Mouse (Mus musculus) CH12.LX (cell line): ENCODE data around the gene Phb. TPM values are rescaled to one million over a fixed set of nuclear protein-coding genes. Genes with fewer than 3 reads are reported as not detected.
A peak's percentile ranks its signal among the peaks of the same experiment; 100 is the strongest.

Experiments
- DNase-seq: peaks from one replicate; pipeline ENCODE4 v3.0.0-alpha.2; 2013; ENCODE audit errors: extremely low read depth
- H3K27ac ChIP-seq: 2 replicates; pipeline ENCODE4 v1.5.1; 2012; ENCODE audit warnings: low read depth, mild to moderate bottlenecking, control low read depth, moderate library complexity; ENCODE audit not compliant: insufficient read depth
- H3K27me3 ChIP-seq: replicated peaks from 2 replicates; pipeline ENCODE3; 2012; ENCODE audit warnings: inconsistent platforms
- H3K36me3 ChIP-seq, 2 experiments: replicated peaks in 1 of 2; 2 replicates each; pipeline versions ENCODE3 to v1.6.1; 2012; ENCODE audit warnings: inconsistent platforms in 1 of 2, low read length in 1 of 2, mild to moderate bottlenecking in 1 of 2, mixed read lengths in 1 of 2, moderate library complexity in 1 of 2; ENCODE audit not compliant: control insufficient read depth in 1 of 2, insufficient read depth in 1 of 2
- H3K4me1 ChIP-seq, 2 experiments: 2 replicates each; pipeline ENCODE4 v1.6.1; 2012; ENCODE audit warnings: inconsistent platforms in 1 of 2, moderate library complexity in 1 of 2; ENCODE audit not compliant: insufficient read depth in 2 of 2, control insufficient read depth in 1 of 2
- H3K4me2 ChIP-seq: 2 replicates; pipeline ENCODE4 v1.6.1; 2012; ENCODE audit warnings: low read depth, mild to moderate bottlenecking, control low read depth; ENCODE audit not compliant: poor library complexity, insufficient read depth, severe bottlenecking
- H3K4me3 ChIP-seq, 3 experiments: fragments of 150-350 bp in 1 of 3; sonication (generic) in 1 of 3; replicated peaks in 1 of 3; 2 replicates each; pipeline versions ENCODE3 to v1.5.1; 2011 to 2012; ENCODE audit warnings: low read depth in 2 of 3, low read length in 2 of 3, mild to moderate bottlenecking in 2 of 3, moderate library complexity in 2 of 3, control low read depth in 1 of 3, improper control_type of control experiment in 1 of 3, inconsistent platforms in 1 of 3, mixed read lengths in 1 of 3; ENCODE audit not compliant: poor library complexity in 1 of 3
- H3K79me2 ChIP-seq: replicated peaks from 2 replicates; pipeline ENCODE4 v1.6.1; 2012; ENCODE audit warnings: mild to moderate bottlenecking, moderate library complexity; ENCODE audit not compliant: control insufficient read depth, poor library complexity, insufficient read depth, severe bottlenecking; ENCODE audit errors: extremely low read depth
- H3K9ac ChIP-seq: 2 replicates; pipeline ENCODE4 v1.6.1; 2012; ENCODE audit warnings: low read depth, mild to moderate bottlenecking, control low read depth, moderate library complexity; ENCODE audit not compliant: insufficient read depth
- H3K9me3 ChIP-seq: replicated peaks from 2 replicates; pipeline ENCODE3; 2012; ENCODE audit warnings: low read length, inconsistent platforms, mixed read lengths
- CHD2 ChIP-seq: IDR thresholded peaks from 2 replicates; pipeline ENCODE4 v1.6.1; 2011; ENCODE audit warnings: low read length, improper control_type of control experiment
- CTCF ChIP-seq, 2 experiments: IDR thresholded peaks in 1 of 2; conservative IDR thresholded peaks in 1 of 2; 2 replicates each; pipeline ENCODE4 v1.5.1; 2011 to 2012; ENCODE audit warnings: low read depth in 2 of 2, low read length in 2 of 2, improper control_type of control experiment in 1 of 2, inconsistent platforms in 1 of 2, mild to moderate bottlenecking in 1 of 2, moderate library complexity in 1 of 2
- E2F4 ChIP-seq: IDR thresholded peaks from 2 replicates; pipeline ENCODE4 v1.6.1; 2011; ENCODE audit warnings: low read depth, low read length, improper control_type of control experiment; ENCODE audit not compliant: insufficient replicate concordance
- IRF4 ChIP-seq: IDR thresholded peaks from 2 replicates; pipeline ENCODE4 v1.6.1; 2014; ENCODE audit warnings: low read depth, mild to moderate bottlenecking, inconsistent platforms, low read length, improper control_type of control experiment
- MEF2A ChIP-seq: IDR thresholded peaks from 2 replicates; pipeline ENCODE4 v1.6.1; 2014; ENCODE audit warnings: low read depth, mild to moderate bottlenecking, inconsistent platforms, low read length, improper control_type of control experiment, borderline replicate concordance
- MYC ChIP-seq: IDR thresholded peaks from 2 replicates; pipeline ENCODE4 v1.6.1; 2011; ENCODE audit warnings: low read depth, mild to moderate bottlenecking, improper control_type of control experiment, low read length
- NELFE ChIP-seq: IDR thresholded peaks from 2 replicates; pipeline ENCODE4 v1.6.1; 2011; ENCODE audit warnings: low read depth, low read length, improper control_type of control experiment
- POLR2A ChIP-seq: IDR thresholded peaks from 2 replicates; pipeline ENCODE4 v1.6.1; 2011; ENCODE audit warnings: low read depth, mild to moderate bottlenecking, improper control_type of control experiment, low read length
- POLR2AphosphoS2 ChIP-seq: IDR thresholded peaks from 2 replicates; pipeline ENCODE4 v1.6.1; 2011; ENCODE audit warnings: low read depth, low read length, improper control_type of control experiment
- RAD21 ChIP-seq: IDR thresholded peaks from 2 replicates; pipeline ENCODE4 v1.6.1; 2011; ENCODE audit warnings: low read depth, mild to moderate bottlenecking, low read length, improper control_type of control experiment, moderate library complexity
- SMC3 ChIP-seq: IDR thresholded peaks from 2 replicates; pipeline ENCODE4 v1.6.1; 2011; ENCODE audit warnings: low read depth, low read length, improper control_type of control experiment
- TCF12 ChIP-seq: IDR thresholded peaks from 2 replicates; pipeline ENCODE4 v1.6.1; 2014; ENCODE audit warnings: low read depth, mild to moderate bottlenecking, inconsistent platforms, low read length, improper control_type of control experiment
- USF2 ChIP-seq: conservative IDR thresholded peaks from 2 replicates; pipeline ENCODE4 v1.6.1; 2011; ENCODE audit warnings: low read depth, low read length, improper control_type of control experiment
- ZC3H11A ChIP-seq: IDR thresholded peaks from 2 replicates; pipeline ENCODE4 v1.6.1; 2012; ENCODE audit warnings: low read depth, mild to moderate bottlenecking, inconsistent platforms, low read length, improper control_type of control experiment
- ZKSCAN1 ChIP-seq: IDR thresholded peaks from 2 replicates; pipeline ENCODE4 v1.6.1; 2012; ENCODE audit warnings: low read depth, inconsistent platforms, low read length, improper control_type of control experiment, borderline replicate concordance
- ZMIZ1 ChIP-seq: IDR thresholded peaks from 2 replicates; pipeline ENCODE4 v1.6.1; 2012; ENCODE audit warnings: low read depth, mild to moderate bottlenecking, inconsistent platforms, low read length, improper control_type of control experiment
- dilution Hi-C: fragments of 300-500 bp; cut with MboI; formaldehyde crosslinking; loops from 2 replicates; pipeline ENCODE4 v1.14.3; 2020; ENCODE audit warnings: low sequenced_read_pairs; ENCODE audit not compliant: extremely low pct_unique_long_range_greater_than_20kb, extremely low pct_ligation_motif_present
- in situ Hi-C: fragments of 300-500 bp; cut with MboI; formaldehyde crosslinking; loops from 3 replicates; pipeline ENCODE4 v1.14.3; 2019; ENCODE audit warnings: low sequenced_read_pairs, low pct_ligation_motif_present, low pct_unique_long_range_greater_than_20kb, mixed read lengths
- polyA plus RNA-seq: library from polyadenylated mRNA; unstranded; fragments of >175 nt; gene quantifications from 2 replicates; pipeline ENCODE4 v1.2.1, GENCODE M21; 2012; ENCODE audit warnings: low read depth; ENCODE audit not compliant: insufficient read length
- total RNA-seq, 2 experiments: library from RNA; depleted of rRNA; stranded (reverse); fragments of 300-350 nt in 1 of 2; fragments of >200 nt in 1 of 2; gene quantifications; 2 replicates each; pipeline ENCODE4 v1.2.3; 2012 to 2014

Gene Phb
- total and polyA plus RNA-seq, 3 experiments = 405 to 699 (median 512) TPM

DNA sequence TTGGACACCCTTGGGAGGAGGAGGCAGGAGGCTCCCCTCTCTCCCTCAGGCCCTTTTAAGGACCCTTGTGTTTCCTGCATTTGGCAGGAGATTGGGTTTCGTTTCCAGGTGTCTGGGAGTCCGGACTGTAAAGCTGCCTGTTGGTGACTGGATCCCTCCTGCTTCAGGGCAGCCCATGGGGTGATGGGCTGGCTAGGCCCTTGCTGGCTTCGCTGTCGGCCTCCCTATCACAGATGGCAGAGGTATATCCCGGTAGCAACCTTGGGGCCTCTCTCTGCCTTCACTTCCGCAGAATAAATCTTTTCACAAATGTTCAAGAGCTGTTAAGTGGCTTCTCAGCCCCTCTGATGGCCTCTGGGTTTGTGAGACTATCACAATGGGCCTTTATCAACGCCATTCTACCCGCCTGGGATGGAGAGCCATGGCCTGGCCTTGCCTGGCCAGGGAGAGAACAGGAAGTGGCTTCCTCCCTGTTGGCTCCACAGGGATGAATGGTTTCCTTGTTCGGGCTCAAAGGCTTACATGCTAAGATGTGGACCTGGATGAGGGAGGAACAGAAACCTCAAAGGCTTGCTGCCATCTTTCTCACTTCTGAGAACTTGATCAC lies 15.3 kb downstream of the Phb start:
- in situ Hi-C loops = loop anchor here (5.0 to 10.0 kb wide), 2 partner anchors 70 to 263 kb away; no protein-coding TSS in a partner anchor

DNA sequence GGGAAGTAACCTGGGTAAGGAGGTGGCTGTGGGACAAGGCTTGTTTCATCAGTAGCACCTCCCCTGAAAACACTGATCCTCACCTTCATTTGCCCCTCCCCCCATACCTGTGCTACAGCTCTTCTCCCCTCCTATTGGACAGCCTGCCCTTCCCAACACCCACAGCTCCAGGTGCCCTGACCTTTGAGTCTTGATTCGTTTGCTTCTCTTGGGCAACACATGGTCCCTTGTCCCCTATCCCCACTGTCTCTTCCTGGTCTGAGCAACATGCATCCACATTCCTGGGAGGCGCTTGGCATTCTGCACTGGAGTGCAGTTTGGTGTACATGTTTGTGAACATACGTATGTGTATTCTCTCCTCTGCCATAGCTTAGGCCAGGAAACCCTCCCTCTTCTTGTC lies 16.2 kb downstream of the Phb start:
- peaks cover 4 to 31% of the 10 kb centered on the region in 2 experiments for H3K4me1 ChIP-seq
- H3K27ac ChIP-seq = no peak overlapping the region
- in situ Hi-C loops = loop anchor here (5.0 to 10.0 kb wide), 2 partner anchors 69 to 262 kb away; no protein-coding TSS in a partner anchor
- H3K79me2 ChIP-seq = no peaks in the 10 kb centered on the region
- TF ChIP-seq RAD21 = no peak
- TF ChIP-seq CHD2 = 0 out of 2 replicates have a peak, but pooled peaks have one; percentile 27
- DNase-seq = no peak
- dilution Hi-C loops = no loop called here
- no peak overlapping the region for H3K4me2 ChIP-seq
- H3K4me3 ChIP-seq = no peak overlapping the region
- H3K27me3 ChIP-seq = no peaks in the 10 kb centered on the region
- H3K9ac ChIP-seq = no peak overlapping the region
- H3K9me3 ChIP-seq = no peaks in the 10 kb centered on the region
- H3K36me3 ChIP-seq = peaks cover 31 to 62% of the 10 kb centered on the region in 2 experiments

More for the DNA sequence above, 15.3 kb downstream of the Phb start:
- no peaks in the 10 kb centered on the region for H3K27me3 ChIP-seq
- TF ChIP-seq USF2 (no peak), ZMIZ1 (no peak), ZKSCAN1 (no peak), TCF12 (no peak), IRF4 (no peak), E2F4 (no peak), RAD21 (no peak), POLR2AphosphoS2 (no peak), NELFE (no peak)
- dilution Hi-C loops = no loop called here
- no peak overlapping the region for H3K9ac ChIP-seq
- H3K27ac ChIP-seq = no peak overlapping the region
- H3K4me1 ChIP-seq = peaks cover 11 to 36% of the 10 kb centered on the region in 2 experiments
- no peaks in the 10 kb centered on the region for H3K9me3 ChIP-seq
- no peak overlapping the region for H3K4me3 ChIP-seq
- no peaks in the 10 kb centered on the region for H3K79me2 ChIP-seq
- H3K4me2 ChIP-seq = no peak overlapping the region
- DNase-seq = no peak
- H3K36me3 ChIP-seq = peaks cover 39 to 70% of the 10 kb centered on the region in 2 experiments

DNA sequence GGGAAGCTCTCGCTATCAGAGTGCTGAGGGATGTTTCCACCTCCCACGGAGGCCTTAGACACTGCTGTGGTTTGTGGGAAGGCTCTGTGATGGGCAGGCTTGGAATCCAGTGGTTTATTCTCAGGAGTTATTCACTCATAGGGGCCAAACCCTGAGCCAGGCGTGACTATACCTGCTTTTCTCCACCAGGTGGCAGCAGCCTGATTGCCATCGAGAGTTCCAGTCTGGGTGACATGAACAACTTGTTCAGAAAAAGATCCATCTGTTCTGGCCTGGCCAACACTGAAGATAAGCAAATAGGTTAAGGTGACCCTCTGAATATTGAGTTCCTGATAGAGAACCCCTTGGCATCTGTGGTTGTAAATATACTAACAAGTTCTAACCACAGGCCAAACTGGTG lies 19.3 kb downstream of the Phb start:
- H3K79me2 ChIP-seq = no peaks in the 10 kb centered on the region
- H3K27me3 ChIP-seq = no peaks in the 10 kb centered on the region
- no peaks in the 10 kb centered on the region for H3K9me3 ChIP-seq
- H3K4me2 ChIP-seq = no peak overlapping the region
- H3K4me1 ChIP-seq = peaks cover 10 to 34% of the 10 kb centered on the region in 2 experiments
- peaks cover 6 to 34% of the 10 kb centered on the region in 2 experiments for H3K36me3 ChIP-seq
- no peak overlapping the region for H3K27ac ChIP-seq
- dilution Hi-C loops (no loop called here), in situ Hi-C loops (loop anchor here (10.0 kb wide), 1 partner anchor 259 kb away; no protein-coding TSS in a partner anchor)
- TF ChIP-seq MEF2A (0 out of 2 replicates have a peak, but pooled peaks have one; percentile 26), POLR2A (no peak), NELFE (peak; percentile 32; the same call in 1 of the 2 replicates), CTCF (conservative IDR thresholded peaks at IDR 0.05 in 1 of 2, IDR thresholded peaks at IDR 0.05 in 1 of 2; ENCODE audit: low read depth in 2 of 2, low read length in 2 of 2) (peak; percentile 98 to 99), IRF4 (no peak), USF2 (no peak), SMC3 (peak; percentile 98), MYC (no peak), RAD21 (peak; percentile 91), ZC3H11A (peak; percentile 80)
- DNase-seq = peak; percentile 82
- H3K9ac ChIP-seq = no peak overlapping the region
- no peak overlapping the region for H3K4me3 ChIP-seq
